Mouse (Mus musculus): ENCODE measurements around the gene Parp16. TPM values are rescaled to one million over a fixed set of nuclear protein-coding genes. Genes with fewer than 3 reads are reported as not detected.
A peak's percentile ranks its signal among the peaks of the same experiment; 100 is the strongest.

Parp16 gene
- total RNA-seq, 2 experiments from 2014 or later: 4.5 to 5.6 TPM

- peak; percentile 41 for DNase-seq (ENCODE audit: low spot score in 2 of 2)
Observed at GRCm38 (mm10) chr9:65178336-65179213, 16.6 kb upstream of the Parp16 start.

DNA sequence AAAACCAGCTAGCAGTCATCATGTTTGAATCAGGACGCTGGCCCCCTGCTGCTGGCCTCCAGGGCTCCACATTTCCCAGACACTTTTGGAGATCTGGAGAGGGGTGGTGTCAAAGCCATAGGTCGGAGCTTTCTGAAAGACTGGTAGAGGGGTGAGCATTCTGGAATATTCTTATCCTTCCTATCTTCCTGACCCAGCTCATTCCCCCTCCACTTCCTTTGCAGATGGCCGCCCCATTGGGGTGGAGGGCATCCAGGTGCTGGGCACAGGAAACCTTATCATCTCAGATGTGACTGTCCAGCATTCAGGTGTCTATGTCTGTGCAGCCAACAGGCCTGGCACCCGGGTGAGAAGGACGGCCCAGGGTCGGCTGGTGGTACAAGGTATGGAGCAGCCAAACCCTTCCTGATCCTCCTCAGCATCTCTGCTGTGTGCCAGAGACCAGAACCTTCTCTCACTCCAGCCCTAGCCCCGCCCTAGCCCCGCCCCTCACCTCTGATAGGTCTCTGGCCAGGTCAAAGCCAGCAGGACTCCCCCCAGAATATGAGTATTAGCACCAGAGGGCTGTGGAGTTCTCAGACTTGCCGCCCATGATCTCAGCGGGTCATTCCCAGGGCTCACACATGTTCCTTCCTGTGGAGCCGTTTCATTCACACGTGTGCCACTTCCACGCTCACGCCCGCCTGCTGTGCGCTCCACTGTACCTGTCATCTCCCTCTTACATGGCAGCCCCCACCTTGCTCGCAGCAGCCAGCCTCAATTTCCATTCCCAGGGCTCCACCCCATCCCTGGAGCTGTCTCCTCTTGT is 15.1 kb upstream of the Parp16 start:
- DNase-seq (ENCODE audit: low spot score in 2 of 2): no peak

GRCm38 (mm10) chr9:65188599-65188998 is 6.6 kb upstream of the Parp16 start:
- DNase-seq (ENCODE audit: low spot score in 2 of 2): peak; percentile 91 to 92

GRCm38 (mm10) chr9:65190306-65190705 is 4.8 kb upstream of the Parp16 start:
- no peak for DNase-seq (ENCODE audit: low spot score in 2 of 2)

DNA sequence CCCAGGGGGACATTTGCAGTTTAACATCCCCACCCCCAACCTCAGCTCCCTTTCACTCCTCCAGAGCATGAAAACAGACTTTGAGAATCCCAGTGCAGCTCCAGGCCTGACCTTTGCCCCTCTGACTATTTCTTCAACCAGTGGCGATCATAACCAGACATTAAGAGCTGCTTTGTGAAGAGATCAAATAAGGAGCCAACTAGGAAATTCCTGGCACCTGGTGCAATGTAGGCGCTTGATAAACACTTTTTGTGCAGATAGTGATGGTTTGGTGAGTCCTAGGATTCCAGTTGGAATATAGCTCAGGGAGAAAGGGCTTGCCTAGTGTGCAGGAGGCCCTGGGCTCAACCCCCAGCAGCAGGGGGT is 3.8 kb upstream of the Parp16 start:
- DNase-seq (ENCODE audit: low spot score in 2 of 2): no peak

- no peak for DNase-seq (ENCODE audit: low spot score in 2 of 2)
Observed at GRCm38 (mm10) chr9:65191755-65192469, 3.2 kb upstream of the Parp16 start.

DNA sequence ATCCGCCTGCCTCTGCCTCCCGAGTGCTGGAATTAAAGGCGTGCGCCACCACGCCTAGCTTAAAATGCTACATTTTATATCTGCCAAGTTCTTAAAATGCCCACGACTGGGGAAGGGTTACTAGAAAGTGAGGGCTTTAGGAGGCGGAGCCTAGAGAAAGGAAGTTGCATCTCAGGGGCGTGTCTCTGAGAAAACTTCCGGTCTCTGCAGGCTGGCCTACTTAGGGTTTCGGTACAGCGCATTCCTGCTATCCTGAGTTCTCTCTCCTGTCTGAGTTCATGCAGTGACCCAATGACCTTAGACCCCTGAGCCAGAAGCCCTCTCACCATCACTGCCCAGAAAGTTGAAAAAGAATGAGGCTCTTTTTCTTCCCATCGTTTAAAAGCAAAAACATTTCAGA is 1.9 kb upstream of the Parp16 start:
- no peak for DNase-seq (ENCODE audit: low spot score in 2 of 2)

DNA sequence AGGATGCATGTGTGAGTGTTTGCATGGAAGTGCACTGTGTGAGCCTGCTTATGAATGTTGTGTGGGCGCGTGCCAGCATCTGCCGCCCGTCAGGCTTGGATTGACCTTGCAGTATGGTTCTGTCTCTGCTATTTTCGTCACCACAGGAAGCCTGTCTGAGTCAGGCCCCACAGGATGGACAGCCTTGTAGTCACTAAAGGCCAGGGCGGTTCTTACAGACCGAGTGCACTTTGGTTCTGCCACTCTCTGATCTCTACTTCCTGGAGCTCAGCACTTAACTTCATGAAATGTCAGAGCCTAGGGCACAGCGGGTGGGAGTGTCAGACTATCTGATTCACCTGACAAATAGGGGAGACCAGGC is 448 bp downstream of the Parp16 start:
- DNase-seq (ENCODE audit: low spot score in 2 of 2): peak in 1 of 2 experiments; percentile 37

DNA sequence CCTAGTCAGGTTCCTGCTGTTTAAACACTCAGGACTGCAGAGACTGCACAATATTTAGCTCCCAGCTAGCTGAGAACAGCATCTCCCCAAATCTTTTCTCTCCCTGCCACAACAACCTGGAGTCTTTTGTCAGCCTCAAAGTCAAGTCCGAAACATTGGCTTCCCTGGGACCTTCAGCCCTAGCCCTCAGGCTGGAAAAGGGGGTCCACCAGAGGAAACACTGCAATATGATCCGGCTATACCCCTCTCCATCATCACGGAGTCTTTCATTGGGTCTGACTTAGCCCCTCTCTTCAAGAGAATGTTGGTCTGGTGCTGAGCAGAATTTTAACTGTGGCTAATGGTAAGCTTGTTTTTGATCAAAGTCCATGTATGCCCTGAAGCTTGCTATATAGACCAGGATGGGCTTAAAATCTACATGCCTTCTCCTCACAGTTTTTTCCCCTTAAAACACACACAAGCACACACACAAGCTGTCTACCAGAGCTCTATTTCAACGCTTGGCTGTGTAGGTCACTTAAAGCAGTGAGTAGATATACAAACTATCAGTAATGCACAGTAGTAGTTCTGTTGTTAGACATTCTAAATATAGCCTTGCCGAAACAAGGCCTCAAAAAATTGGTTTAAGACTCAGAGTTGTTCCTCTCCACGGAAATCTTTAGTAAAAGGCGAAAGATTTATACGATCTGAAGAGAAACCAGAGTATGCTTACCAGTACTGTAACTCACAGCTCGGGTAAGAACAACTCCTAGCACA is 1.0 kb downstream of the Parp16 start:
- DNase-seq (ENCODE audit: low spot score in 2 of 2): no peak

GRCm38 (mm10) chr9:65196738-65197569 is 1.8 kb downstream of the Parp16 start:
- peak; percentile 97 for DNase-seq (ENCODE audit: low spot score in 2 of 2)

DNA sequence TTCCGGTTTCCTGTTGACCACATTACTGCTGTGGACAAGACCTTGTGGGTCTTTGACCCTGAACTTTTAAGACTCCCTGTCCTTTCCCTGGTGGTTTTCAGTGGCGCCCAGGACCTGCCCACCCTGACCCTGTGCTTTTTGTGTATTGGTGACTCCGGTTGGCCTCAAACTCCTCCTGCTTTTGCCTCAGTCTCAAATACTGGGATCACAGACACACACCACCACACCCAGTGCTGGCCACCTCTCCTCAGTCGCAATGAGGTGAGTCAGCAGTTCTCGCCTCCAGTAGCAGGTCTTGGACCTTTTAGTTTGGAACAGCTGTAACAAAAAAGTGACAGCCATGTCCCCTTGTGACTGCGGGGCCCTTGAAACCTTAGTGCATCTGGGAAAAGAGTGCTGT is 2.7 kb downstream of the Parp16 start:
- no peak for DNase-seq (ENCODE audit: low spot score in 2 of 2)

DNA sequence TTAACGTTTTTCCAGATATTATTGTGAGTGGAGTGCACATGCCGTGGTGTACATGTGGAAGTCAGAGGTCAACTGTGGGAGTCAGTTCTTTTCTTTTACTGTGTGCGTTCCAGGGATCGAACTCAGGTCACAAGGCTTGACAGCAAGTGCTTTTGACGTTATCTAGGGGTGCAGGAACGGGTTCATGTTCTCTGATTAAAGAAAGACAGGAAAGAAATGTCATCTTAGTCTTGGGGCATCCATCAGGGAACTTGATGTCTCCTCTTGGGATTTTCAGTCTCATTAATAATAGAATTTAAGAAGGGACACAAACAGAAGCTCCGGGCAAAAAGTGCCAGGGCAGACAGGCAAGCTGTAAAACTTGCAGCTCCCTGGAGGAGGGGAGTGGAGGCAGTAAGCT is 4.6 kb downstream of the Parp16 start:
- no peak for DNase-seq (ENCODE audit: low spot score in 2 of 2)

- no peak for DNase-seq (ENCODE audit: low spot score in 2 of 2)
Observed at GRCm38 (mm10) chr9:65200606-65201005, 5.5 kb downstream of the Parp16 start.

- DNase-seq (ENCODE audit: low spot score in 2 of 2): no peak
Observed at GRCm38 (mm10) chr9:65201021-65201380, 5.8 kb downstream of the Parp16 start.

DNA sequence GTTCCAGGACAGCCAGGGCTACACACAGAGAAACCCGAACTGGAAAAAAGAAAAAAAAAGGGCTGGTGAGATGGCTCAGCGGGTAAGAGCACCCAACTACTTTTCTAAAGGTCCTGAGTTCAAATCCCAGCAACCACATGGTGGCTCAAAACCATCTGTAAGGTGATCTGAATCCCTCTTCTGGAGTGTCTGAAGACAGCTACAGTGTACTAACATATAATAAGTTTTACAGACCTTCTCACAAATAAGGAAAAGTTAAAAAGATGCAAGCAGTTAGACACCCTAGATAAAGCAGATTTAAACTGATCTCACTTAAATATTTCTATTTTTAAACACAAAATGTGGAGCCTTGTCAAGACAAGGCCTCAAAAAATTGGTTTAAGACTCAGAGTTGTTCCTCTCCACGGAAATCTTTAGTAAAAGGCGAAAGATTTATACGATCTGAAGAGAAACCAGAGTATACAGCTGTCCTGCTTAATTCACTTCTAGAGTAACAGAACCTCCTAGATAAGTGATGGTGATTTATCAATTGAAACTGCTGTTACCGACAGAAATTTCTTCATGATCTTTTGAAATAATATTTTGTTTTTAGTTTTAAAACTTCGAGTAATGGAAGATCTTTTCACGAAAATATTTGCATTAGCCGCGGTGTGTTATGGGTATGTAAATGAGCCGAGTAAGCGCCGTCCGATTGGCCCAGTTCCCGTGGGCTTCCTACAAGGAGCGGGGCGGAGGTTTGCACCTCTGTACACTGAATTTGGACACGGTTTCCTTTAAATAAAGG is 6.4 kb downstream of the Parp16 start:
- peak; percentile 83 to 85 for DNase-seq (ENCODE audit: low spot score in 2 of 2)

- DNase-seq (ENCODE audit: low spot score in 2 of 2): no peak
Observed at GRCm38 (mm10) chr9:65202165-65202754, 7.1 kb downstream of the Parp16 start.

- no peak for DNase-seq (ENCODE audit: low spot score in 2 of 2)
Observed at GRCm38 (mm10) chr9:65205049-65205815, 10.1 kb downstream of the Parp16 start.

Measured in layer of hippocampus, postnatal 10 days (tissue).